Mouse (Mus musculus): ENCODE measurements around the gene Rbm20.

- no peak for TF ChIP-seq POLR2A (IDR thresholded peaks at IDR 0.05; ENCODE audit: low read depth, low read length)
- TF ChIP-seq CTCF (IDR thresholded peaks at IDR 0.05; ENCODE audit: extremely low read depth, insufficient read depth, insufficient read length, insufficient replicate concordance): peak; percentile 30; the same call in 1 of the 2 replicates
Measured at GRCm38 (mm10) chr19:53768478-53768877, 91.4 kb downstream of the Rbm20 start.
